Mouse (Mus musculus) layer of hippocampus, adult 9-10 months (tissue): ENCODE measurements around the gene 1190005I06Rik.
"Not testable (repeated sequence)": the region's sequence is repeated elsewhere in the genome, so short reads cannot be mapped to it uniquely, and the experiment has no call there.

Source experiments
- DNase-seq: peaks from one replicate; pipeline ENCODE4 v3.0.0; 2022; ENCODE audit warnings: low spot score

Gene 1190005I06Rik

DNA sequence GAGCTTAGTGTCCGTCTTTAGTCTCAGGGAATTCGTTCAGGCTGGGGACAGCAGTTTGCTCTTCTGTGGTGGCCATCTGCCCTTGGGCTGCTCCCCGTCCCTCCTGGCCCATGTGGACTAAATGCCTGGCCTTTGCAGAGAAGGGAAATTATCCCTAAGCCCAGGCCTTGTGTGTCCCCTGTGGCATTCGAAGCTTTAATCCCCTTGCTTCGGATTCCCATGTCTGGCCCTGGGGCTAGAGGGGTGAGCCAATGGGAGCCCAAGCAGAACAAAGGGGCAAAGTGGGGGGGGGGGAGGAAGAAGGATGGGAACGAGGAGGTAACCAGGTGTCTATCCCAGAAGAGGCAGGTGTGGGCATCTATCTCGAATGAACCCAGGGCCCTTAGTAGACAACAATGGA is at the start of gene 1190005I06Rik:
1190005I06Rik (minus strand) TSS at position 101 of the 400 bp plus-strand sequence.
- no peak for DNase-seq

DNA sequence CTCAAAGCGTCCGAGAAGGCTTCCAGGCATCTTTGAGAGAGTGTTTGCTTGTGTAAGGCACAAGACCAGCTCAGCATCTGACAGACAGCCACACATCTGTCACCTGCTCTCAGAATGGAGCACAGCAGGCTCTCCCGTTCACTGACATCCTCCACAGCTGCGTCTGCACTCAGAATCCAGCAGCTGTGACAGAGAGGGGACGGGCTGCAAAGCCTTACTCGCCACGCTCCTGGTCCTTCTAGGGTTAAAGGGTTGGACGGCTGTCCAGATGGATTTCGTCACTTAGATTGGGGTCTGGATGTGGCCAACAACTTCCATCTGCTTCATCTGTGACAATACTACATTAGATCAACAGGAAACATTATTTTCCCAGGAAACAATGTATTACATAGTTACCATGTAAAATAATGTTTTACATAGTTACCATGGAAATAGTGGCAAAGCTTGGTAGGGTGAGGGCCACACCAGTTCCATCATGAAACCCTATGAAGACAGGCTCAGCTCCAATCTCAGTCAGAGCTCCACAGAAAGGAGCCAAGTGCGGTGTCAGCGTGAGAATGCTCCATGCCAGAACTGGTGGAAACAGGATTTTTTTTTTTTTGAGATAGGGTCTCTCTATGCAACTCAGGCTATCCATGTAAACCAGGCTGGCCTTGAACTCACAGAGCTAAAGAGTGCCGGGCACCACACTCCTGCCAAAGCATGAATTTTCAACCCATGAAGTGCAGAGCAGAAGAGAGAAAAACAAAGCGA is 49.1 kb upstream of the 1190005I06Rik start:
- no peak for DNase-seq

DNA sequence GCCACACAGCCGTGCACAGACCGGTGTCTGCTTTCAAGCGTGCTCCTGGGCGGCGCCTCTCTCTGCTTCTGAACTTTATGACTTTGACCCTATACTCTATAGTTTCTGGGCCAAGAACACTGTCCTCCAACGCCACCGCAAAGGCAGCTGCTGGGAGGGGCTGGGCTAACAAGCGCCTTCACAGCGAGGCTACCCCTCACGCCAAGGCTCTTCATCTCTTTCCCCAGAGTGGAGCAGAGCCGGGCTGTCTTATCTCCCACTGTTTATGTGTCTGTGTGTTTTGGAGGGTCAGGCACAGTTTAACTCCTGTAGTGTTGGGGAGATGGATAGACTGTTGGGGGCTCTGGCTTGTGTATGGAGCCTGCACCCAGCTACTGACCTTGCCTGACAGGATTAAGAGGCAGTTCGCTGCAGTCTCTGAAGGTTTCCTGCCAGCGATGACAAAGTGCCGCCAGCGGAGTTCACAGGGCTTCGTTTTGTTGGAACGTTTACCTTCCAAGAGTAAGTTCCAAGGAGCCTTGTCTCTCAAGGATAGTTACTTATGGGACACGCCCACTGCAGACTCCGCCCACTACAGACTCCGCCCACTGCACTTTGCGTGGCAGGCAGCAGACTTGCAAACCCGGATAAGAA is 46.5 kb upstream of the 1190005I06Rik start:
- DNase-seq = no peak

DNA sequence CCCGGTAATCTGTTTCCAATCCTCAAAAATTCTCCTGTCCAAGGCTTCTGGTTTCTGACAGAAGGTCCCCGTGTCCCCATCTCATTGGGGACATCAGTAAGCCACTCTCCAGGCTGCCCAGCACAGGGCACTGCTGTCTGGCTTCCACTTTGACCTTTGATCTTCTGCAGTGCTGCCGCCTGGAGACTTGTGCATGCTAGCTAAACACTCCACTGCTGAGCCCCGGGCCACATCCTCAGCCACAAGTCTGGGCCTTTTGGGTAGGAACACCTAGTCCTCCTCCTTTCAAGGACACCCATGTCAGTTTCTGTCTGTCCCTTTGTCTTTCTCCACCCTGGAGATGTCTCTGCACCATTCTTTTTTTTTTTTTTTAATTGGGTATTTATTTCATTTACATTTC is 45.5 kb upstream of the 1190005I06Rik start:
- DNase-seq = no peak

DNA sequence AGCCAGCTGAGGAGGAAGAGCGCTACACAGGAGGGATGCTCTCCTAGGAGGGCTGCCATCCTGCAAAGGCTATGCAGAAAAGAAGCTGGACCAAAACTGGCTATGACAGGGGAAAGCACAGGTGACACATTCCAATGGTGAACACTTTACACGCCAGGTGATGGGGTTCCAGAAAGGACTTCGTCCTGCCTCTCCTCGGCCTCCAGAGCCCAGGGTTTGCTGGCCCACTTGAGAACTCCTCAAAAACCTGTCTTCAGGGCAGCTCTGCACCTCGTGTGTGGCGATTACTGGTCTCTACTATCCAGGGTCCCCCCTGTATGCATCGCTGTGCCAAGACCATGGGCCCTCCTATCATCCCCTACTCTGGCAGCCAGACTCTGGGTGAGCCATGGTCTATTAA is 41.1 kb upstream of the 1190005I06Rik start:
- DNase-seq = no peak

DNA sequence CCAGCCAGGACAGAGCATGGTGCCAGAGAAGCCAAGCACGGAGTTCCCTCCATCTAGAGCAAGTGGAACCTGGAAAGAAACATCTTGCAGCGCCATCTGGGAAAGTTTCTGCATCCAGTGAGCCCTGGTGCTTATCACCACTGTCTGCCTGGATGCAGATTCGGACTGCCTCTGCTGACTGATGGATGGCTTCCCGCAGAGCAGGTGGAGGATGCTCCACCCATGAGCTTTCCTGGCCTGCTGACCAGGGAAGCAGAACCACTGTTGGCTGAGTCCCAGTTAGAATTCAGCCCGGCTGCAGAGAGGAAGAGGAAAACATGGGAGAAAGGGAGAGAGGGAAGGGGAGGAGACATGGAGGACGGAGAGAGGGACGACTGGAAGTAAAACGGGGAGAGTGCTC is 40.4 kb upstream of the 1190005I06Rik start:
- DNase-seq = no peak

DNA sequence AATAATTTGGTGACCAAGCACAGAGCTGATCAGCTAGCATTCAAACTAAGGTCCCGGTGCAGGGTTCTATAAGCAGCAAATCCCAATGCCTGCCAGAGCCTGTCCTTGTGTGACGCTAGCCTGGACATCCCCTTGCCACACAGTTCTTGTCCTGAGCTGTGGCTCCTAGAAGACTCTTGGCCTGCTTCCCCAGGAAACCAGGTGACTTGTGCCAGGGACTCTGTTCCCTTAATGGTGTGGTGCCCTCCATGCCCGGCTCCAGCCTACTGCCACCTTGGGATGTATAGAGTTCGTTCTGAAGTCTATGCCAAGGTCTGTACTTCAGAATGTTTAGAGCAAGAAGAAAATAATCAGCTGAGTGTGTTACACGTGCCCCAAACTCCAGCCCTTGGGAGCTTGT is 39.1 kb upstream of the 1190005I06Rik start:
- no peak for DNase-seq

DNA sequence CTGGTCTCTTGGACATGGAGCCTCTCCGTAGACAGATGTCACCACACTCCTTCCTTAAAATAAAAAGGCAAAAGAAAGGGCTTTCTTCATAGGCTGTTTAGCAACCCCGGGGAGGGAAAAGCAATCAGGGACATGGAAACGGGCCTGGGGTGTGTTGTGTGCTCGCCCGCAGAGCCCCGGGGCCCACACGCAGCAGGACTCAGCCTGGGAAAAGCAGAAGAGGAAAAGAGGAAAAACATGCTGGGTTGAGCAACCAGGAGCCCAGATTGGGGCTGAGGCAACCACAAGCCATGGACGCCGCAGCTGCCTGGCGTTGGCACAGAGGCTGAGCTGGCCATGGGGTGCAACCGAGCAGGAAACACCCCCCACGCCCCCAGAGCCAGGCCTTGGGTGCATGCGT is 38.6 kb upstream of the 1190005I06Rik start:
- no peak for DNase-seq

DNA sequence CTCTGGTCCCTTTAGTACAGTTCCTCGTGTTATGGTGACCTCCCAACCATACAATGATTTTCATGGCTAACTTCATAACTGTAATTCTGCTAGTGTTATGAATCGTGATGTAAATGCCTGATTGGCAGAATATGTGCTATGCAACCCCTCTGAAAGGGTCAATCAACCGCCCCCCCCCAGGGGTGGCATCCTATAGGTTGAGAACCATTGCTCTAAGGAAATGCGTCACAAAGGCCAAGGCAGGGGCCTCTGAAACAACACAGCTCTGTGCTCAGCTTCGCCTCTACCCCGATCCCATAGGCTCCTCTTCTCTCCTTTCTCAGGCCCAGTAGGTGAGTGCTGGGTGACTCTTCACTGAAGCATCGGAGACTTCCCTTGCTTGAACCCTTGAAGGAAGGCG is 38.2 kb upstream of the 1190005I06Rik start:
- no peak for DNase-seq

DNA sequence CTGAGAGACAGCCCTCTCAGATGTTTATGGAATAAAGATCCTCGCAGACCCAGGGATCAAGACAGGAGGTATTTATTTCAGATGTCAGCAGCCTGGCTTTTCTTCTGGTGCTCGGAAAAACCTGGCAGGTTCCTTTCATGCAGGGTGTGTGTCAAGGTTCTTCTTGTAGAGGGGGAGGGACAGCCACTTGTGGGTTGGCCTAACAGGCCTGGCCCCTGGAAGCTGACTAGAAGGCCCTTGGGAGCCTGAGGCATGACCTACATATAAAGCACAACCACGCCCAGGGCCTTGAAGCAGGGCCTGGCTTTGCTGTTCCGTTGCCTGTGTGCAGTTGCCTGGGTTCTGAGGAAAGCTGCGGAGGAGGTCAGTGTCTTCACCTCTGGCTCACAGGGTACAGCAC is 37.7 kb upstream of the 1190005I06Rik start:
- no peak for DNase-seq

DNA sequence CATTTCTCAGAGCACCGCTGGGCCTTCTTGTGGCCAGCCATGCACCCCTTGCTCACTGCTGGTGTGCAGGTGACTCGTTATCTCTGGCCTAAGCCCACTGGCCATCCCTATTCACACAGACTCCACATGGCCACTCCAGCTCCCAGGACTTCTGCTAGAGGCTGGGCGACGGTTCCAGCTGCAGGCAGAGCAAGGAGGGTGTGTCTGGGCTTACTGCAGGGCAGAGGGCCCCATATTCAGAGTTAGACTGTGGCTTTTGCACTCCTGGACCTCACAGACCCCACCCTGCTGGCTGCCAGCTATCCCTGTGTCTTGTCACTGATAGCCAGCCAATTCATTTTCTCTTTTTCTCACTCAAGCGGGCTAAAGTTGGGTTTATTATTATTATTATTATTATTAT is 36.6 kb upstream of the 1190005I06Rik start:
- DNase-seq = no peak

DNA sequence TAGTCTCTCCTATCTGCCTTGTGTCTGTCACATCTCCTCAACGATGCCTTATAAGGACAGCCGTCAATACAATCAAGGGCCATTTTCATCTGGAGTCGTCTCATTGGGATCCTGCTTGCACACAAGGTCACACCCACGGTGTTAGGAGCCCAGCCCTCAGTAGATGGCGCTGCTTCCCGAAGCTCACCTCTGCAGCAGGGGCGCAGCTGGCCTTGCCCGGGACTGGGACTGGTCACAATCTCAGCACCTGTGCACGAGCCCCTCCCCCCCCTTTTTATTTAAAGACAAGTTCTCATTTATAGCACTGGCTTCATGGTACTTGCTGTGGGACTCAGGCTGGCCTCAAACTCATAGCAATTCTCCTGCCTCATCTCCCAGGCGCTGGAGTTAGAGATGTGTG is 36.2 kb upstream of the 1190005I06Rik start:
- DNase-seq = no peak

DNA sequence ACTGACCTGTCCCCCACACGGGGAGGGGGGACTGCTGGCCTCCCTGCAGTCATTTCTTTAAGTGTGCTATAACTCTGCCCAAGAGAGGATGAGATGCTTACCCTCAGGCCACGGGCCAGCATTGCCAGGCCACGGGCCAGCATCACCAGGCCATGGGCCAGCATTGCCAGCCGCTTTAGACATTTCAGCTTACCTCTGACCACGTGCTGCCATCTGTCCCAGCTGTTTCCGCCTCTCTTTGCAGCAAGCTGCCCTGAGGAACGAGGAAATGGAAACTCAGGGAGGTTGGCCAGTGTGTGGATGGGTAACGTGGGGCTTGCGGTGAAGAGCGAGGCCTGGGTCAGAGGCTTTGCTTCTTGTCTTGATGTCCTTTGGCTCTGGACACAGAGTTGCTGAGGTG is 33.7 kb upstream of the 1190005I06Rik start:
- DNase-seq = no peak

DNA sequence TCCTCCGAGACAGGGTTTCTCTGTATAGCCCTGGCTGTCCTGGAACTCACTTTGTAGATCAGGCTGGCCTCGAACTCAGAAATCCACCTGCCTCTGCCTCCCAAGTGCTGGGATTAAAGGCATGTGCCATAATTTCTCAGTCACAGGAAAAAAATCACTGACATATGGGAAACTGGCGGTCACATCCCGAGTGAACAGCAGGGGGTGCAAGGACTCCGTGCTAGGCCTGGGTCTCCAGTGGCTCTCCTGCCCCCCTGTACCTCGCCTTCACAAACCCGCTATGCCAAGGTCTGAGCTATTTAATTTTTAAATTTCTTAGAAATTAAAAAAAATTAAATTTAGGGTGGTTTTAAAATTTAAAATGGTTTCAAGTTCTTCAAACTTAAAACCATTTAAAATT is 33.0 kb upstream of the 1190005I06Rik start:
- not testable (repeated sequence) for DNase-seq

DNA sequence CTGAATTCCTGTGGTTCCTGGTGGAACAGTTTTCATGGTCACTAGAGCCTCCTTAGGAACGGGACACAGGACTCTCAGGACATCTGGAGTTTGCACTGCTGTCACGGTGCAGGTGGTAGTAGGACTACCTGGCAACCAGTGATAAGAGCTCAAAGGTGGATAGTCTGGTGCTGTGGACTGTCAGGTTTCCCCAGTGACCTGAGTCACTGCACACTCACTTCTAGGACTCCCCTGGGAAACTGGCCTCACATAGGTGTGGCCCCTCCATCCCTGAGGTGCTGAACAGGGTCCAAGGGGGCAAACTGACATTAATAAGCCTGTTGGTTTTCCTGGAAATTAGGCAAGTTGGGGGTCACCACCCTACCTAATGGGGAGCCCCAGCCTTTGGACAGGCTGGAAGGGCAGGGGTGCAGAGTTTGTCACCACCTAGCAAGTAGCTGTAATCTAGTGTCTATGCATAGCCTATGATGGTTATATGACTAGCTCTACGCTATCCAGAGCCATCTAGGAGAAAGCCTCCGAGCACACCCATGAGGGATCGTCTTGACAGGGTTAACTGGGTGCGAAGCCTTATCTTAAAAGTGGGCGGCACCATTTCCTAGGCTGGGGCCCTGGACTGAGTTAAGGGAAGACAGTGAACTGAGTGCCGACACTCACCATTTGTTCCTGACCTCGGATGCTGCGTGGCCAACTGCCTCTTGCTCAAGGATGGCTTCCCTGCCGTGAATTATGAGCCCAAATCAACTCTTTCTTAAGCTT is 32.4 kb upstream of the 1190005I06Rik start:
- DNase-seq = no peak

DNA sequence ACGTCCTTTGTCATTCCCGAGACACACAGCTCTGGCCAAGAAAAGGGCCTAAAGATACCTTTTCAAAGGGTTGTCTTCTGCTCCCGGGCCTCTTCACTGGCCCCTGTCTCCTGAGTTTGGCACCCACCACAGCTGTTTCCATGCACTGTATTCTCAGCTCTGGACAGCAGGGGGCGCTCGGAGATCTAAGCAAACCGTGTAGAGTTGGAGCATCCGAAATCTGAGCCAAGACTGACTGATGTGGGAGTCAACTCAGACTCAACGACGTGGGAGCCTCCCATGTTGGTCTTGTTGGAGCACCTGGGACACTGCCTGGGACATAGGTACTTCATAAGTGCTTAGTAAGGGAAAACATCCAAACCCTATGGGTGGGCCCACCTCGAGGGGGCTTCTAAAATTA is 31.0 kb upstream of the 1190005I06Rik start:
- DNase-seq = peak; percentile 85

DNA sequence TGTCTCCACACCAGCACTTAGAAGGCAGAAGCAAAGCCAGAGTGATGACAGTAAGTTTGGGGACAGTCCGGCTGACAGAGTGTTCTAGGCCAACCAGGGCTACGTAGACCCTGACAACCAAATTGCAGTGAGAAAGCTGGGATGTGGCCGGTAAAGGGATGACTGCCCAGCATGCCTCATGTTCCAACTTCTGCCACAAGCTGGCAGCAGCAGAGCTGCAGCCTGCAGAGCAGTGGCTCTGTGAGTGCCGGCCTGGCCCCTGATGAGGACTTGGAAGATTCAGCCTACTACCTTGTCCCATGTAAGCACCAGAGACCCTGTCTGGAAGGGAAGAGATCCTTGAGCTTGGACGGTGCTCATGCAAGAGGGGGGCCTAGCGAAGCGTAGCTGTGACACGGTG is 28.3 kb upstream of the 1190005I06Rik start:
- DNase-seq = no peak

DNA sequence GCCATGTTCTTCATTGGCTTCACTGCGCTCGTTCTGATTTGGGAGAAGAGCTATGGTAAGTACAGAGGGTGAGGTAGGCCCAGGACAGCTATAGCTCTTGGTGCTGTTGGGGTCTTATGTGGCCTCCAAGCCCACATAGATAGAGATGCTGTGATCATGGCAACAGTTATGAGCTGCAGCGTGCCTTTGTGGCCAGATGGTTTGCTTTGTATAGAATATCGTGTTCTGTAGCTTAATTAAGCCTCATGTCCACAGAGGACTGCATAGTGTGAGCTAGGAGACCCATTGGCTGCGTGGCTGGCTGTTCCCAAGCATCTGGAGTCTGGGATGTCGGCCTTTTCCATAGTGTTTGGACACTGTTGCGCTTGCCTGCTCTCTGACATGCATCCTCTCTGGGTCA is 25.9 kb upstream of the 1190005I06Rik start:
- no peak for DNase-seq

DNA sequence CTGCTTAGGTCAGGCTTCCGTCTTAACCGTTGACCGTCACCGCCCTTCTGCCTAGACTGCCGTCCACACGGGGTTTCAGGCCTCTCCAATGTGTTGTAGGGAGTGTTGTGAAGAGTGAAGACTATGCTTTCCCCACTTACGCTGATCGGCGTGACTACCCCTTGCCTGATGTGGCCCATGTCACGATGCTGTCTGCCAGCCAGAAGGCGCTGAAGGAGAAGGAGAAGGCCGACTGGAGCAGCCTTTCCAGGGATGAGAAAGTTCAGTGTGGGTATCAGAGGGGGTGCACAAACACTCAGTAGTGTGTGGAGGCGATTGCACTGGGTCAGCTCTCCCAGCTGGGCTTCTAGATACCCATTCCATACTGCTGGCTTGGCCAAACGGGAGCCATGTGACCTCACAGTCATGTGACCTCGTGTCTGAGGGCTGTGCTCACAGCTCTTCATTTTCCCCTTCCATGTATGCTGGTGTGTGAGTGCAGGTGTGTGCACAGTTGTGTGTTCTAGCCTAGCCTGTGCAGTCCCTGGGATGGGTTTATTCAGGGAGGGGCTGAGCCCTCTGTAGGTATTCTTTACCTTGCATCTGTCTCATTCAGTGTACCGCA is 25.3 kb upstream of the 1190005I06Rik start:
- DNase-seq = no peak

DNA sequence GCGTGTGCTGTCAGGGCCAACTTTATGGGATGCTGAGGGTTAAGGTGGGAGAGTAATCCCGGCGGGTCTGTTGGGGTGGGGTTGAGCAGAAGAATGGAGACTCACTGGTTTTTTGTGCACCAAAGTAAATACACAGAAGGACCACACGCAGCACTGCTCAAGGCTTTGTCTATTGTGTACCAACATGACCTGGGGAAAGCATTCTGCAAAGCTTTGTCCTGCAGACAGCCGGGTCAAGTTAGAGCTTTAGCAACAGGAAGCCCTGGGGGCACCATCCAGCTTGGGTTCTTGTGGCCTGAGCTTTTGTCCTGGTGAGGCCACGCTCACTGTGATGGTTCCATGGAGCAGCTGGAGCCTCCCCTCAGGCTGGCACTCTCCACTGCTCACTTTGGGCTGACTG is 24.3 kb upstream of the 1190005I06Rik start:
- no peak for DNase-seq

DNA sequence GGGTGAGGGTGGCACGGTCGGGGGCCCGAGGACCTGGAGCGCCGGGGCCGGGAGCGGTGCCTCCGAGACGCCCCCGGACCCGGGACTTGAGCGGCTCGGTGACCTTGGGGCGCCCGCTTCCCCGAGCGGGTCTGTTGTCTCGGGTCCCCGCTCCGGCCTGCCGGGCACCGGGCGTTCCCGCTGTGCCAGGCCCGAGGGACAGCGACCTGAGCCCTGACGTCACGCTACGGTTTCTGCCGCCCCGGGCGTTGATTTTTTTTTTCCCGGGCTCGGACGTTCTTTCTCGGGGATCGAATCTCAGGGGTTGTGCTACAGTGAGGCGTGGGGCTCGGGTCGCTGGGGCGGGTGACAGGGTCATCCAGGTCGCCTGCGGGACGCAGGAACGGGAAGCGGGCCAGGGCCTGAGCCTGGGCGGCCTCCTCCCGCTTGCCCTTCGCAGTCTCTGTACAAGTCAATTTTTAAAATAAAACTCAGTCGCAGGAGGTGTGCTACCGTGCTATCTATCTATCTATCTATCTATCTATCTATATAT is 21.0 kb upstream of the 1190005I06Rik start, which contains the start of gene Emc8:
Emc8 (minus strand) TSS at position 200 of the 532 bp plus-strand sequence.
- no peak for DNase-seq
